8 mouse cellular contexts compared by ENCODE assay signal in the genomic region with DNA sequence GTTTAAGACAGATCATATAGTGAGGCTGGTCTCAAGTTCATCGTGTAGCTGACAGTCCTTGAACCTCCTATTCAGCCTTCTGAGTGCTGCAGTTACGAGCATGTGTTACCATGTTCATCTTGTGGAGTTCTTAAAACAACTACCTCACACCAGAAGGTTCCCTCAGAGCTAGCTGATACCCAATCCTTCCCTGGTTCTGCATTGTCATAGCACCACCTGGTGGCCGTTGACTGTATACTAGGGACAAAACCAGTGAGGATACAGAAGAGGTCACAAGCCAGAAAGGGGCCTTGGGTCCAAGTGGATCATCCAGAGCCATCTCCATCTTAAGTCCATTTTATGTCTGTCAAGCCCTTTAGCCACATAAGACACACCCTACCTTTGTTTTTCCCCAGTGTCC. TPM values are rescaled to one million over a fixed set of nuclear protein-coding genes. Genes with fewer than 3 reads are reported as not detected.
DNase-seq lines count a peak whose midpoint lies in the region; ATAC-seq lines count a peak whose summit lies in the region.

No protein-coding gene starts in this region.

- no peak overlapping the region for H3K4me3 ChIP-seq in embryonic facial prominence, embryonic 11.5 days (ENCODE audit: low read depth, low read length)

- H3K4me2 ChIP-seq in embryonic facial prominence, embryonic 11.5 days (ENCODE audit: low read depth, low read length), result no peak overlapping the region

- 29% methylated on average over 3 of the region's 3 CpGs for WGBS in embryonic facial prominence, embryonic 11.5 days

- DNase-seq in ES-CJ7 (ENCODE audit: low read depth, low spot score), result peak; percentile 76
- peak; percentile 83 to 88 for DNase-seq in adrenal gland, postnatal 36 days
- DNase-seq in embryonic facial prominence, embryonic 11.5 days (ENCODE audit: low spot score), result peak; percentile 83
- peak; percentile 84 to 92 for DNase-seq in heart, postnatal 10 days
- DNase-seq in layer of hippocampus, adult 11-12 months (ENCODE audit: low spot score), result peak; percentile 86
- DNase-seq in lung, postnatal 10 days, result peak; percentile 89
- peak; percentile 77 for DNase-seq in retina, postnatal 7 days (ENCODE audit: low read depth, low spot score)
- peak; percentile 75 to 80 for DNase-seq in thymus, postnatal 36 days

- no peaks in the 10 kb centered on the region for H3K4me1 ChIP-seq in embryonic facial prominence, embryonic 11.5 days (ENCODE audit: control insufficient read depth, insufficient read depth, low read length)

- intact Hi-C loops in heart, postnatal 10 days (cut with DNase I), result loop anchor here (5.0 kb wide), 2 partner anchors 98 to 178 kb away; no protein-coding TSS in a partner anchor

- H3K9me3 ChIP-seq in embryonic facial prominence, embryonic 11.5 days (replicated peaks; ENCODE audit: control insufficient read depth, low read length), result no peaks in the 10 kb centered on the region

- H3K36me3 ChIP-seq in embryonic facial prominence, embryonic 11.5 days (replicated peaks; ENCODE audit: control insufficient read depth, insufficient read depth, low read depth, low read length), result peaks cover 14% of the 10 kb centered on the region

- H3K9ac ChIP-seq in embryonic facial prominence, embryonic 11.5 days (replicated peaks; ENCODE audit: low read length), result no peak overlapping the region

- H3K27ac ChIP-seq in embryonic facial prominence, embryonic 11.5 days (replicated peaks; ENCODE audit: low read depth, low read length), result no peak overlapping the region

- H3K27me3 ChIP-seq in embryonic facial prominence, embryonic 11.5 days (ENCODE audit: control insufficient read depth, insufficient read depth, low read length), result no peaks in the 10 kb centered on the region

- no peak for ATAC-seq in embryonic facial prominence, embryonic 11.5 days (replicated peaks; ENCODE audit: insufficient number of reproducible peaks, low FRiP score, low TSS enrichment, low read depth)

RNA-seq across cellular contexts. Expression of a gene that starts 8.4 kb away (rescaled TPM):
- 100 to 1,000 TPM; 135 to 151 TPM for total RNA-seq in adrenal gland, postnatal 36 days (2021)
- polyA plus RNA-seq in embryonic facial prominence, embryonic 11.5 days (2014; fragmentation: Nextera tagmentation; extraction: Ambion mirVana), result 2.9 and 3.1 TPM in 2 replicates
- total RNA-seq in heart, postnatal 10 days (2021), result 10 to 100 TPM; 50.4 to 51.3 TPM

RNA-seq across cellular contexts. Expression of a gene that starts 8.7 kb away (rescaled TPM):
- total RNA-seq in adrenal gland, postnatal 36 days (2021), result 1 to 10 TPM; 2.0 to 2.6 TPM
- 0.52 and 1.9 TPM in 2 replicates for polyA plus RNA-seq in embryonic facial prominence, embryonic 11.5 days (2014; fragmentation: Nextera tagmentation; extraction: Ambion mirVana)
- 1 to 10 TPM; 1.3 to 1.8 TPM for total RNA-seq in heart, postnatal 10 days (2021)

RNA-seq across cellular contexts. Expression of a gene that starts 9.0 kb away (rescaled TPM):
- total RNA-seq in adrenal gland, postnatal 36 days (2021), result 10 to 100 TPM; 40.9 to 42.5 TPM
- polyA plus RNA-seq in embryonic facial prominence, embryonic 11.5 days (2014; fragmentation: Nextera tagmentation; extraction: Ambion mirVana), result 66.9 and 72.6 TPM in 2 replicates
- total RNA-seq in heart, postnatal 10 days (2021), result 10 to 100 TPM; 44.3 to 45.1 TPM

RNA-seq across cellular contexts. Expression of a gene that starts 23.9 kb away (rescaled TPM):
- 100 to 1,000 TPM; 108 to 118 TPM for total RNA-seq in adrenal gland, postnatal 36 days (2021)
- polyA plus RNA-seq in embryonic facial prominence, embryonic 11.5 days (2014; fragmentation: Nextera tagmentation; extraction: Ambion mirVana), result 32.4 and 42.5 TPM in 2 replicates
- total RNA-seq in heart, postnatal 10 days (2021), result 10 to 100 TPM; 76.8 to 78.4 TPM

RNA-seq across cellular contexts. Expression of a gene that starts 24.0 kb away (rescaled TPM):
- 10 to 100 TPM; 54.1 to 73.4 TPM for total RNA-seq in adrenal gland, postnatal 36 days (2021)
- polyA plus RNA-seq in embryonic facial prominence, embryonic 11.5 days (2014; fragmentation: Nextera tagmentation; extraction: Ambion mirVana), result 55.1 and 75.1 TPM in 2 replicates
- 10 to 100 TPM; 38.4 to 44.7 TPM for total RNA-seq in heart, postnatal 10 days (2021)
